Mouse (Mus musculus): Measurements from ENCODE around the gene Syce1.

Gene Syce1

GRCm38 (mm10) chr7:140787406-140788052 is at the start of gene Syce1:
Gene Syce1, minus strand, starts transcription at chr7:140787852.
- no peak for DNase-seq

GRCm38 (mm10) chr7:140836243-140837115 is 48.8 kb upstream of the Syce1 start:
- DNase-seq, result no peak

- no peak for DNase-seq
These were observed 48.1 kb upstream of the Syce1 start for GRCm38 (mm10) chr7:140835758-140836087.

GRCm38 (mm10) chr7:140834968-140835757 is 47.5 kb upstream of the Syce1 start, which contains the start of gene Urah:
Gene Urah, plus strand, starts transcription at chr7:140835018.
- DNase-seq, result peak; percentile 28

GRCm38 (mm10) chr7:140833341-140833740 is 45.7 kb upstream of the Syce1 start:
- DNase-seq, result no peak

GRCm38 (mm10) chr7:140831447-140831846 is 43.8 kb upstream of the Syce1 start:
- DNase-seq, result no peak

- DNase-seq, result no peak
These were observed 40.7 kb upstream of the Syce1 start for GRCm38 (mm10) chr7:140828171-140828881.

- no peak for DNase-seq
These were observed 35.1 kb upstream of the Syce1 start for GRCm38 (mm10) chr7:140822731-140823130.

- DNase-seq, result peak; percentile 39
These were observed 34.1 kb upstream of the Syce1 start, which contains the start of gene Zfp941 for GRCm38 (mm10) chr7:140821653-140822329. Gene Zfp941, minus strand, starts transcription at chr7:140822178.

GRCm38 (mm10) chr7:140821305-140821652 is 33.6 kb upstream of the Syce1 start:
- no peak for DNase-seq

GRCm38 (mm10) chr7:140820173-140820572 is 32.5 kb upstream of the Syce1 start:
- DNase-seq, result no peak

- no peak for DNase-seq
These were observed 25.2 kb upstream of the Syce1 start for GRCm38 (mm10) chr7:140812850-140813249.

GRCm38 (mm10) chr7:140811714-140812113 is 24.1 kb upstream of the Syce1 start:
- DNase-seq, result no peak

GRCm38 (mm10) chr7:140810496-140810895 is 22.8 kb upstream of the Syce1 start:
- DNase-seq, result no peak

GRCm38 (mm10) chr7:140805704-140806103 is 18.1 kb upstream of the Syce1 start:
- peak; percentile 43 for DNase-seq

- no peak for DNase-seq
These were observed 15.0 kb upstream of the Syce1 start for GRCm38 (mm10) chr7:140802629-140803028.

GRCm38 (mm10) chr7:140798212-140798611 is 10.6 kb upstream of the Syce1 start:
- no peak for DNase-seq

GRCm38 (mm10) chr7:140797619-140798018 is 10.0 kb upstream of the Syce1 start:
- DNase-seq, result no peak

- DNase-seq, result no peak
These were observed 5.9 kb upstream of the Syce1 start for GRCm38 (mm10) chr7:140793541-140793940.

GRCm38 (mm10) chr7:140788053-140788435 is 392 bp upstream of the Syce1 start:
- DNase-seq, result no peak

- no peak for DNase-seq
These were observed 7.1 kb downstream of the Syce1 start for GRCm38 (mm10) chr7:140780548-140780947.
